Mouse (Mus musculus) T-helper 2 cell (primary cell): ENCODE measurements around the gene Fam129a.
"Not testable (repeated sequence)": the region's sequence is repeated elsewhere in the genome, so short reads cannot be mapped to it uniquely, and the experiment has no call there.

ENCODE experiments used
- in situ Hi-C: fragments of 300-600 bp; cut with MboI, MseI; formaldehyde crosslinking; loops from one replicate; pipeline ENCODE4 v1.15.1; 2025; ENCODE audit warnings: high pct_unique_total_duplicates

Gene Fam129a

GRCm38 (mm10) chr1:151583457-151584181 is 12.6 kb downstream of the Fam129a start:
- in situ Hi-C loops = no loop called here

- in situ Hi-C loops = no loop called here
These were observed 13.1 kb downstream of the Fam129a start for GRCm38 (mm10) chr1:151584182-151584471.

DNA sequence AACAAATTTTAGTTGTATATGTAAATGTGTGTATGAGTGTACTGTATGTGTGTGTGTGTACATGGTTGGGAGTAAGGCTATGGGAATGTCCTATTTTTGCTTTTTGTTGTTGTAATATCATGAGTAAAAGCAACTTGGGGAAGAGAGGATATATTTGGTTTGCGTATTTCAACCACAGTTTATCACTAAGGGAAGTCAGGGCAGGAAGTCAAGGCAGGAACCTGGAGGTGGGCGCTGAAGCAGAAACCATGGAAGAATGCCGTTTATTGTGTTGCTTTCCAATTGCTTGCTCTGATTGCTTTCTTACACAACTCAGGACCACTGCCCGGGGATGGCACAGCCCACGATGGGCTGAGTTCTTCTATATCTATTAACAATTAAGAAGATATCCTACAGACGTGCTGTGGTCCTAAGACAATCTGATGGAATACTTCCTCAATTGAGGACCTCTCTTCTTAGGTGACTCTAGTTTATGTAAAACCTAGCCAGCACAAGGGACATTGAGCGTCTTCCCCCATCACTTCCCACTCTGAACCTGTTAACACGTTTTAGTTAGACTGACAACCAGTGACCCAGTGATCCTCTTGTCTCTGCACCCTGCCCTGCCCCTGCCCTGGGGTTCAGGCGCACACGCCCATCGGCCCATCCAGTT is 13.7 kb downstream of the Fam129a start:
- in situ Hi-C loops = no loop called here

GRCm38 (mm10) chr1:151585647-151586046 is 14.7 kb downstream of the Fam129a start:
- in situ Hi-C loops = no loop called here

DNA sequence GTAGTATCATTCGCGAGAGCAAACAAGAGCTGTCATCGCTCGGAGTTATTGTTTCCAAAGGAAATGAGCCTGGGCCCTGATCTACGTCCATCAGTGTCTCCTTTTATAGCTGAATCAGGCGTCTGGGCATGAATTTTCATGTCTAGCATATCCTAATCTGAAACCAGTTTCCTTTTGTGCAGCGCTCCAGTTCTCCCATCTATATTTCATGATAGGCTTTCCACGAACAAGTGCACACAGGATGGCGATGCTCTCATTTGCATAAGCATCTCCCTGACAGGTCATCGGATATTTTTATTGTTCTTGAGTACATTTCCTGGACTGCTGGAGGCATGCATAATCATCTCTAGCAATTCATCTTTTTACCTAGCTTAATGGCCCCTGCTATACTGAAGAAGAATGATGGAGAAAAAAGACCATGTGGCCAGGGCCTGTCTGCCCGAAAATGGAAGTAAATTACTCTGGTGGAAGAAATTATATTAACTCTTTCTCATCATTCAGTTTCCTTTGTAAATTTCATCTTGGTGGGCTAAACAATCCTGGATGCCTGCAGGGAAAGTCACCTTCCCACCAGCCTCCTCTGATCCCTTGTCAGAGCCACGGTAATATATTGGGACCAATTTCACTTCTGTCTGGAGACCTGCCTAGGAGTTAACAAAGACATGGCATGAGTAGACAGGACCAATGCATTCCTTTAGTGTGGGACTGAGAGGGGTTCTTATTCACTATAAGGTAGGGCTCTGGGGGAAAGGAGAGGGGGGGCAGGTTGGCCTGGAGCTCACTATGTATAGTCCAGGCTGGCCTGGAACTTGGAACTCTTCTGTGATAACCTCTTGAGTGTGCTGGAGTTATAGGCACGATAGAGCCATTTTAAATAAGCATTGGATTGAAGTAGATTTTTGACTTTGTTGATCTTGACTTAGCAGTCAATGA is 21.4 kb downstream of the Fam129a start:
- in situ Hi-C loops = no loop called here

- in situ Hi-C loops = no loop called here
These were observed 23.9 kb downstream of the Fam129a start for GRCm38 (mm10) chr1:151594906-151595305.

DNA sequence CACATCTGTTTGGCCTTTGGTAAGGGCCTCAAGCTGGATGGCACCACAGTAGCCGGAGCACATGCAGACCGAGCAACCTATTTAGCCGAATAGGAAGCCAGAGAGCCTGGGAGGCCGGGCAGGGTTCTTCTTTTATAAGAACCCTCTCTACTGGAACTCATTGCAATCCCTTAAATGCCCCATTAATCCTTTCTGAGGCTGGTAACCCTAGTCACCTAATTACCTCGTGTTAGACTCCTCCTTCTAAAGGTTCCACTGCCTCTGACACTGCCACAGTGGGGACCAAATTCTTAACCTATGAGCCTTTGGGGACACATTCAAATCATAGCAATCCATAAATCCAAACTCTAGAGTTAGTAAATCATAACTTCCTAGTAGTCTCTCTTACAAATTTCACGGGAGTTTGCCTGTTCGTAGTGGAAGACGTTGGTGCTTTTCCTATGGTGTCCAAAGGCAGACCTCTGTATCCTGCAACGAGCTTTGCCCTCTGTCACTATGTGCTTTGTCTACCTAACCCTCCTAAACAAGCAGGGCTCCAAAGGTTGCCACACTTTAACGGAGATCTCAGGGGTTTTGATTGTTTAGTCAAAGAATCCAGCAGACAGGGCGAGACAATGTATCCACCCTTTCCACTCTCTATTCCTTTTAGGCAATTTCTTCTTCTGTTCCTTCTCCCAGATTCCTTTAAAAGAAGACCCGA is 24.8 kb downstream of the Fam129a start:
- in situ Hi-C loops = no loop called here

DNA sequence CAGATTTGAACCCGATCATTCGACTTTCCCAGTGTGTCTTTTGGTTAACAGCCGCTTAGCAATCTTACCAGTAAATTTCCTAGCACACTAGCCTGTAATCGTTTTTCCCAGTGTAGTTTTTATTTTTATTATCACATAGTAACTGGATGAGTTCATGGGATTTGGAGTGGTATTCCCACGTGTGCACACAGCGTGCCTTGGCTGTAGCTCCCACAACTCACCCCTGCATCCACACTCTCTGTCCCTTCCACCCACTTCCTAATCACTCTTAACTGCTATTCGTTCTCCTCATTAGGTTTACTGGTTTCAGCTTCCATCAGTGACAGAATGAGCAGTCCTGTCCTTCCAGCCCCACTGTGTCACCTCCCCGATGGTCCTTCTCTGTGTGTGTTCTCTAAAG is 25.6 kb downstream of the Fam129a start:
- in situ Hi-C loops = no loop called here

DNA sequence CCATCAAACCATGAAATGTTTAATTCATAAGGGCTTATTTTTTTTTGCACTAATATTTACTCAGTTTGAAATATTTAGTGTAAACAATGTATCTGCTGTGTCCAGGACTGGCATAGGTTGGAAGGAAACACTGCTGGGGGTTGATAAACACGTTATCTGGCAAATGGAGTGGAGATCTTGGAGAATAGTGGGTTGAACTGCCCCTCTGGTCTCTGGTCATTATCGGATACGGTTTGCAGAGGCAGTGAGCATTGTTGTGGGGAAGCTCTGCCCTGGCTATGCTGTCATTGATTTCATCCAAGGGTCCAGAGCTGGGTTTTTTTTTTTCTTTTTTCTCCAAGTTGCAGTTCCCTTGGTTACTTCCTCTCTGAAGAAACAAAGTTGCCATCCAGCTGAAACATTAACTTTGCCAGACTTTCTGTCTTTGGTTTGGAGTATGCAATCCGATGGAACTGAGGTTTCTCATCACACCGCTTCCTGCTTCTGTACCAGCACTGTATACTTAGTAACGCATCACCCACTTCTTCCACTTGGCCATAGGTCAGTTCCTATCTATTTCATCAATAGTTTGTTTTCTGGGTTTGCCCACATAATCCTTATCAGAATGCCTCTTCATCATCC is 26.8 kb downstream of the Fam129a start:
- in situ Hi-C loops = no loop called here

- in situ Hi-C loops = no loop called here
These were observed 27.9 kb downstream of the Fam129a start for GRCm38 (mm10) chr1:151598876-151599275.

- in situ Hi-C loops = no loop called here
These were observed 33.3 kb downstream of the Fam129a start for GRCm38 (mm10) chr1:151604328-151604727.

DNA sequence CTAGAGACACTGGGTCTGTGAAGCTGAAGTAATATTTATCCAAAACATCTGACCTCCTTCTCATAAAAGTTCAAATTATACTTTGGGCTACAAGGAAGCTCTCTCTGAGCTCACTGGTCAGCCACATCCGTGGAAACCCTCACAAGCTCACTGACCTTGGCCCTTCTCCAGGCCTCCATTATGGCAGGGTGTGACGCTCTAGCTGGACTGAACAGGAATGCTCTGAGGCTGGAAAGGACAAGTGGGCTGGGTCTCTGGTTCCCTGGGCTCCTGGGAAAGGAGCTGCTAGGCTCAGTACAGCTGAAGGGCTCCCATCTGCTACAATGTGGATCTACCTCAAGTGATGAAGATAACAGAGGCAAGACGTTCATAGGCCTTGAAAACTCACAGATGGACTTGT is 37.0 kb downstream of the Fam129a start:
- in situ Hi-C loops = not testable (repeated sequence)

DNA sequence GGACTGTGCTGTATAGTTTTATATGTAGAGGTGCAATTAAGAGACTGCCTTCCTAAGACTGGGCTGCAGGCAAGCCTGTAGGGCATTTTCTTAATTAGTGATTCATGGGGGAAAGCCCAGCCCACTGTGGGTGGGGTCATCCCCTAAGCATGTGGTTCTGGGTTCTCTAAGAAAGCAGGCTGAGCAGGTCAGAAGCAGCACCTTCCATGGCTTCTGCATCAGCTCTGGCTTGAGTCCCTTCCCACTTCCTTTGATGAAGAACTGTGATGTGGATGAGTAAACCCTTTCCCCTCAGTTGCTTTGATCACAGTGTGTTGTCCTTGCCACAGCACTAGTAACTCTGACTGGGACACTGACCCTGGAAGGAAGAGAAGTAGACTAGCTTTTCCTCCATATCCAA is 39.6 kb downstream of the Fam129a start:
- in situ Hi-C loops = no loop called here

GRCm38 (mm10) chr1:151614320-151614935 is 43.4 kb downstream of the Fam129a start:
- in situ Hi-C loops = no loop called here

- in situ Hi-C loops = no loop called here
These were observed 44.6 kb downstream of the Fam129a start for GRCm38 (mm10) chr1:151615625-151616024.

DNA sequence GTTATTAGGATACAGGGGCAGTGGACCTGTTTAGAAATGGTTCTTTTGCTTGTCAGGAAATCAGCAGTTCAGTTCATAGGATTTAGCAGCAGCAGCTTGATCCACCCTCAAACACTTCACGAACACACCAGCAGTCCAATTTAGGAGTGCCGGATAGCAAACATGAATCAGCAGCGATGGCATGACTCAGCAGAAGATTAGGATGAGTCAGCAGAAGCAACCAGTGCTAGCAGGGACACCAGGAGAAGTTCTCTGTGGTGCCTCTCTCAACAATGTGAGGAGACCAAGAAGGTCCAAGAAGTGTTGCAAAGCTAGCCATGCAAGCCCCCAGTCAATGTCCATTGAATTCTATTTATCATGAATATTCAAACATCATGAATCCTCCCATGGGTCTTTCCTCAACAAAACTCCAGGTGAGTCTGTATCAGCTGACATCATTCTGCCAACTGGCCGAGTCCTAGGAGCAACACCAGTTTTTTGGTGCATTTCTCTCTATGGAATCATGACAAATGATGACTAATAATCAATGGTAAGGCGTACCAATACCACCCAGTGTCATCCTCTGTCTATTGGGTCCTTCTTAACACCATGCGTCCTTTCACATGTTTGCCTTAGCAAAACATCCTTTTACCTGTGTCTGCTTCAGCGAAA is 45.7 kb downstream of the Fam129a start:
- in situ Hi-C loops = no loop called here

DNA sequence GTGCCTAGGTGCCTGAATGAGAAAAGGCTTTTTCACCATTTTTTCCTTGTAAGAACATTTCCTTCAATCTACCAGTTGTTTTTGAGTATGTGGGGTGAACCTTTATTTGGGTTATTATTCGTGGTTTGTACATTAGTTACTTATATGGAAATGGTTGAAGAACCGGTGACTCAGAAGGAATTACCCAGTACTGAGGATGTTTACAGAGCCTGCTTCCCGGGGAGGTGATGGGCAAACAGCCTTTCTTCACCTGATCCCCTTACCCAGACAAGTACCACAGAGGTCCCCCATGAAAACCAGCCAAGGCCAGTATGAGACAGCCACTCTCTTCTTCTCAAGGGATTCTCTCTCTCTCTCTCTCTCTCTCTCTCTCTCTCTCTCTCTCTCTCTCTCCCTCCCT is 47.3 kb downstream of the Fam129a start:
- in situ Hi-C loops = no loop called here

GRCm38 (mm10) chr1:151619281-151619711 is 48.3 kb downstream of the Fam129a start:
- in situ Hi-C loops = no loop called here

GRCm38 (mm10) chr1:151620730-151621129 is 49.7 kb downstream of the Fam129a start:
- in situ Hi-C loops = no loop called here

- in situ Hi-C loops = no loop called here
These were observed 53.6 kb downstream of the Fam129a start for GRCm38 (mm10) chr1:151624442-151625226.
